Mouse (Mus musculus) stomach, embryonic 16.5 days (tissue): ENCODE results near the gene Tagap. TPM values are rescaled to one million over a fixed set of nuclear protein-coding genes. Genes with fewer than 3 reads are reported as not detected.

Source experiments
- ATAC-seq: fragments of 200-750 bp; cut with Nextera tagmentation; 2 replicates; pipeline ENCODE4 v1.8.0; 2017; ENCODE audit warnings: moderate number of reproducible peaks, moderate TSS enrichment; ENCODE audit not compliant: insufficient read depth, low FRiP score
- H3K27ac ChIP-seq: fragments of 300-500 bp; sonication (generic); 2 replicates; pipeline ENCODE4 v1.5.1; 2014; ENCODE audit warnings: low read length
- H3K27me3 ChIP-seq: fragments of 300-500 bp; sonication (generic); 2 replicates; pipeline ENCODE4 v1.6.1; 2014; ENCODE audit warnings: low read length, control low read depth, mixed read lengths; ENCODE audit not compliant: control insufficient read depth, insufficient read depth
- H3K36me3 ChIP-seq: fragments of 300-500 bp; sonication (generic); 2 replicates; pipeline ENCODE4 v1.6.1; 2014; ENCODE audit warnings: low read length; ENCODE audit not compliant: control insufficient read depth, insufficient read depth
- H3K4me1 ChIP-seq: fragments of 300-500 bp; sonication (generic); 2 replicates; pipeline ENCODE4 v1.6.1; 2014; ENCODE audit warnings: low read length, control low read depth, mixed read lengths; ENCODE audit not compliant: control insufficient read depth, insufficient read depth
- H3K4me2 ChIP-seq: fragments of 300-500 bp; sonication (generic); 2 replicates; pipeline ENCODE4 v1.6.1; 2014; ENCODE audit warnings: low read depth, low read length, mixed read lengths
- H3K4me3 ChIP-seq: fragments of 300-500 bp; sonication (generic); replicated peaks from 2 replicates; pipeline ENCODE4 v1.5.1; 2014; ENCODE audit warnings: mild to moderate bottlenecking, low read length
- H3K9ac ChIP-seq: fragments of 300-500 bp; sonication (generic); 2 replicates; pipeline ENCODE4 v1.6.1; 2014; ENCODE audit warnings: low read length
- H3K9me3 ChIP-seq: fragments of 300-500 bp; sonication (generic); replicated peaks from 2 replicates; pipeline ENCODE4 v1.6.1; 2016; ENCODE audit warnings: low read length, control low read depth; ENCODE audit not compliant: control insufficient read depth
- WGBS: fragments of 180-500 bp; shearing (Covaris S2); extraction: QIAGEN DNeasy Blood & Tissue Kit; methylation state at CpG from one replicate; pipeline ENCODE4 v1.1.7; 2014; 5-methylcytosine and 5-hydroxymethylcytosine counted together
- polyA plus RNA-seq: library from polyadenylated mRNA; unstranded; fragments of >200 nt; fragmentation: Nextera tagmentation; extraction: Ambion mirVana; gene quantifications from 2 replicates; pipeline ENCODE4 v1.2.1, GENCODE M21; 2015

The Tagap gene
- polyA plus RNA-seq, 1 experiment from 2014 or later: 1.6 TPM

DNA sequence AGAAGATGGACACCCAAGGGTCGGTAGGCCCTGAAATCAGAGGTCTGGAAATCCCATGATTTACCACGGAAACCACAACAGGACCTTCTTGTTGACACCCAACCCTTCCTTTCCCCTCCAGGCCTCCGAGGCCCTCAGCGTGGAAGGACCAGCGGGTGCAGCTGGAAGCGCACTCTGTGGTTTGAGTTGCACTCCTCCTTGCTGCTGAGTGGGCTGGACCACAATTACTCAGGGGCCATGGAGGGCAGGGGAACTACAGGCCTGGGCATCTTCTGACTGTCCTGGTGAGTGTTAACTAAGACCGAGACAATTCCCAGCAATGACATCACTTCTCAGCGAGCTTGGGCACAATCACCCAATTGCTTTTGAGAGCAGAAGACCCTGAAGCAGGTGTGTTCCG, 36.8 kb upstream of the Tagap start:
- Histone ChIP-seq H3K9ac (no peak overlapping the region), H3K4me3 (no peak overlapping the region), H3K36me3 (no peaks in the 10 kb centered on the region), H3K9me3 (no peaks in the 10 kb centered on the region), H3K27ac (no peak overlapping the region), H3K4me1 (no peaks in the 10 kb centered on the region), H3K27me3 (no peaks in the 10 kb centered on the region), H3K4me2 (no peak overlapping the region)
- no peak for ATAC-seq
- 79% methylated on average over 9 of the region's 9 CpGs for WGBS

DNA sequence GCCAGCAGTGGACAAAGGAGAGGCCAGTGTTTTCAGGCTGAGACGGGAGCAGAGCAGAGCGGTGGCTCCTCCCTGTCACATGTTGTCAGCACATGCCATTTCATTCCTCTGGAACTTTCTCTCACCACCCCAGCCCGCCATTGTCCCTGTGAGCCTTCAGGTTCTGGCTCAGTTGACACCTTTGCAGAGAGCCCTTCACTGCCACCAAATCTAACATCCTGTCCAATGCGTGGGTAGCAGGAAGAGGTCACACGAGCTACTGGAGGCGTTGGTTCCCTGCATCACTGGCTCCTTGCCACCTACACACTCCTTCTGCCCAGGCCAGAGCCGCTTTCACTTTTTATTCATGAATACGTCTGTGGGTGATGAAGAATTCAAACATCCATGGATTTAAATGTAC, 33.1 kb upstream of the Tagap start:
- H3K9me3 ChIP-seq: no peaks in the 10 kb centered on the region
- no peak overlapping the region for H3K9ac ChIP-seq
- H3K4me2 ChIP-seq: no peak overlapping the region
- H3K27me3 ChIP-seq: no peaks in the 10 kb centered on the region
- H3K4me1 ChIP-seq: no peaks in the 10 kb centered on the region
- no peak overlapping the region for H3K27ac ChIP-seq
- ATAC-seq: no peak
- H3K4me3 ChIP-seq: no peak overlapping the region
- 68% methylated on average over 8 of the region's 8 CpGs for whole genome bisulfite sequencing
- no peaks in the 10 kb centered on the region for H3K36me3 ChIP-seq

DNA sequence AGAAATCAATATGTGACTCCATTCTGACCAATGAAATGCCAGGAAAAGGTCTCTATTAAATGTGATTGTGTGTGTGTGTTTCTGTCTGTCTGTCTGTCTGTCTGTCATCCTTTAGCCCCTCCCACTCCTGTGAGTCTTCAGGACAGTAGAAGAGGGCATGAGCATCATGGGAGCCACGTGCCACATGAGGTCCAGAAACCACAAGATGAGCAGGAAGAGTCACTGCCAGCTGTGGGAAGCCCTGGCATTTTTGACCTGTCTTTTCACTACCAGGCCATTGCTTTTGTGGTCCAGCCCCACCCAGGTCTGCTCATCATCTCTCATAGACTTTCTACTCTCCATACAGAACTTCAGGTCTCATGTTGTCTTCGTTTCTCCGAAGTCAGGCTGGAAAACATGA, 31.7 kb upstream of the Tagap start:
- Histone ChIP-seq H3K9me3 (no peaks in the 10 kb centered on the region), H3K4me2 (no peak overlapping the region), H3K36me3 (no peaks in the 10 kb centered on the region), H3K9ac (no peak overlapping the region), H3K4me1 (no peaks in the 10 kb centered on the region), H3K4me3 (no peak overlapping the region), H3K27me3 (no peaks in the 10 kb centered on the region), H3K27ac (no peak overlapping the region)
- 84% methylated on average over 3 of the region's 3 CpGs for WGBS
- ATAC-seq: no peak

GRCm38 (mm10) chr17:7896047-7896635, 29.7 kb upstream of the Tagap start:
- Histone ChIP-seq H3K9me3 (no peaks in the 10 kb centered on the region), H3K27me3 (no peaks in the 10 kb centered on the region), H3K4me2 (no peak overlapping the region), H3K27ac (no peak overlapping the region), H3K36me3 (no peaks in the 10 kb centered on the region), H3K9ac (no peak overlapping the region), H3K4me1 (no peaks in the 10 kb centered on the region), H3K4me3 (no peak overlapping the region)
- 61% methylated on average over 10 of the region's 10 CpGs for WGBS
- no peak for ATAC-seq

DNA sequence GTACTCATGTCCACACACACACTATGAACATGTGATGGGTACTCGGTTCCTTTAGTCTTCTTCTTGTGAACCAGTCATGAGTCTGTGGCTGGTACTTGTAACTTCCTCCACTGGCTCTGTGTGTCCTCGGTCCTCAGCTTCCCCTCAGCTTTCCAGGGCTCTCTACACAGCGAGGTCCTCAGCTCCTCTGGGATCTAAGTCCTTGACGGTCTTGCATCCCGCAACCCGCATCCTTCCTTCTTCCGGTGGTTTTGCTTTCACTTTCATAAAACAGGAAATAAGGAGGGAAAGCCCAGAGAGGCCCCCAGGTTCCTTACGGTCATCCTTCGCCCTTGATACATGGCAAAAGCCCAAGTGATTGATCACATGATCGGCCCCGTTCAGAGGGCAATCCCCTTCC, 28.7 kb upstream of the Tagap start:
- H3K4me2 ChIP-seq: no peak overlapping the region
- no peaks in the 10 kb centered on the region for H3K9me3 ChIP-seq
- WGBS: 67% methylated on average over 11 of the region's 11 CpGs

GRCm38 (mm10) chr17:7897756-7898155, 28.0 kb upstream of the Tagap start:
- Histone ChIP-seq H3K9ac (no peak overlapping the region), H3K27me3 (no peaks in the 10 kb centered on the region), H3K4me2 (no peak overlapping the region), H3K4me3 (no peak overlapping the region), H3K36me3 (no peaks in the 10 kb centered on the region), H3K27ac (no peak overlapping the region), H3K4me1 (no peaks in the 10 kb centered on the region), H3K9me3 (no peaks in the 10 kb centered on the region)
- 77% methylated on average over 4 of the region's 4 CpGs for WGBS
- no peak for ATAC-seq

More for the DNA sequence above, 28.7 kb upstream of the Tagap start:
- Histone ChIP-seq H3K4me1 (no peaks in the 10 kb centered on the region), H3K9ac (no peak overlapping the region), H3K27ac (no peak overlapping the region), H3K27me3 (no peaks in the 10 kb centered on the region), H3K36me3 (no peaks in the 10 kb centered on the region), H3K4me3 (no peak overlapping the region)
- ATAC-seq: no peak

DNA sequence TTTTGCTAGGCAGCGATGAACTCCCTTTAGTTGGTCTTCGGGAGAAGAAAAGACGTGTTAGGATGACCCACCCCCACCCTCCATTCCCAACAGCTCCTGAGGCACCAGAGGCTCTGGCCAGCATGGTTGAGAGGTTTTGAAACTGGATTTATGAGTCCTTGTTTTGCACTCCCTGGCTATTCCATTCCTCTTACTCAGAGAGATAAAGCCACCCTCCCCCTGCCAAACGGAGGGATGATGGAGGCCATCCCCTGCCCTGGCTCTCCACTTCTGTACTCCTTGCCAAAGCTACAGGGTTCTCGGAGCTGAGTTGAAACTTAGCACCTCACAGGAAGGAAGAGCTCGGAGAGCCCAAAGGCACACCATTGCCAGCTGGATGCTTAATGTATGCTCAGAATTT, 26.6 kb upstream of the Tagap start:
- no peak overlapping the region for H3K27ac ChIP-seq
- H3K9me3 ChIP-seq: no peaks in the 10 kb centered on the region
- no peaks in the 10 kb centered on the region for H3K27me3 ChIP-seq
- H3K4me3 ChIP-seq: no peak overlapping the region
- H3K9ac ChIP-seq: no peak overlapping the region
- WGBS: 62% methylated on average over 6 of the region's 6 CpGs
- no peaks in the 10 kb centered on the region for H3K36me3 ChIP-seq
- no peak for ATAC-seq
- H3K4me1 ChIP-seq: no peaks in the 10 kb centered on the region
- H3K4me2 ChIP-seq: no peak overlapping the region

- H3K27me3 ChIP-seq: no peaks in the 10 kb centered on the region
- no peak overlapping the region for H3K4me2 ChIP-seq
- no peak overlapping the region for H3K9ac ChIP-seq
- H3K4me3 ChIP-seq: no peak overlapping the region
- WGBS: 68% methylated on average over 4 of the region's 4 CpGs
- no peak for ATAC-seq
- H3K36me3 ChIP-seq: no peaks in the 10 kb centered on the region
- no peak overlapping the region for H3K27ac ChIP-seq
- H3K9me3 ChIP-seq: no peaks in the 10 kb centered on the region
- no peaks in the 10 kb centered on the region for H3K4me1 ChIP-seq
These were observed 25.8 kb upstream of the Tagap start for GRCm38 (mm10) chr17:7899961-7900360.

- no peaks in the 10 kb centered on the region for H3K36me3 ChIP-seq
- WGBS: 80% methylated on average over 2 of the region's 2 CpGs
- no peak for ATAC-seq
These were observed 24.3 kb upstream of the Tagap start for GRCm38 (mm10) chr17:7901536-7901935.

DNA sequence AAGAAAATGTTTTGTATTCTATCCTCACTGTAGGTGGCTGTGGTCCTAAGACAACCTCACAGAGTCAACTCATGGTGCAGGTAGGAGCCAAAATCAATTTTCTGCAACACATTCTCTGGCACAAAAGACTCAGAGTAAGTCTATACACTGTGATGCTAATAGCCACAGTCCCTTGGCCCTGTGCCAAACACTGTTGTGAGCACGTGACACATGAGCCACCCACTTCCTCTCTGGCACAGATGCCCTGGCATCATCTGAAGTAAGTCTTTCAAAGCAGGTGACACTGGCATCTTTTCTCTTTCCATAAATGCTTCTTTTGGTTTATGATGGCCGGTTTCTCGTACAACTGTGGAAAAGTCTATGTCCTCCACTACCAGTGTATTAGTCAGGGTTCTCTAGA, 23.4 kb upstream of the Tagap start:
- H3K9me3 ChIP-seq: no peaks in the 10 kb centered on the region
- no peaks in the 10 kb centered on the region for H3K36me3 ChIP-seq
- H3K27me3 ChIP-seq: no peaks in the 10 kb centered on the region
- 69% methylated on average over 3 of the region's 3 CpGs for WGBS
- no peak overlapping the region for H3K4me2 ChIP-seq
- H3K27ac ChIP-seq: no peak overlapping the region
- no peak for ATAC-seq
- H3K9ac ChIP-seq: no peak overlapping the region
- H3K4me1 ChIP-seq: no peaks in the 10 kb centered on the region
- no peak overlapping the region for H3K4me3 ChIP-seq

More at GRCm38 (mm10) chr17:7901536-7901935, 24.3 kb upstream of the Tagap start:
- H3K9me3 ChIP-seq: no peaks in the 10 kb centered on the region
- H3K27ac ChIP-seq: no peak overlapping the region
- no peaks in the 10 kb centered on the region for H3K4me1 ChIP-seq
- H3K4me2 ChIP-seq: no peak overlapping the region
- no peaks in the 10 kb centered on the region for H3K27me3 ChIP-seq
- no peak overlapping the region for H3K9ac ChIP-seq
- no peak overlapping the region for H3K4me3 ChIP-seq
